Mouse (Mus musculus) forebrain, embryonic 10.5 days (tissue): ENCODE measurements around the gene Gzmb. TPM values are rescaled to one million over a fixed set of nuclear protein-coding genes. Genes with fewer than 3 reads are reported as not detected.
"Not testable (repeated sequence)": the region's sequence is repeated elsewhere in the genome, so short reads cannot be mapped to it uniquely, and the experiment has no call there.

Experiments used
- DNase-seq: peaks from one replicate; pipeline ENCODE4 v3.0.0-alpha.2; 2017; ENCODE audit warnings: low spot score; ENCODE audit errors: extremely low spot score
- H3K27ac ChIP-seq: fragments of 300-500 bp; sonication (generic); 2 replicates; pipeline ENCODE4 v1.5.1; 2016; ENCODE audit warnings: mild to moderate bottlenecking
- H3K27me3 ChIP-seq: fragments of 300-500 bp; sonication (generic); 2 replicates; pipeline ENCODE4 v1.6.1; 2016; ENCODE audit warnings: mild to moderate bottlenecking; ENCODE audit not compliant: poor library complexity, severe bottlenecking
- H3K36me3 ChIP-seq: fragments of 300-500 bp; sonication (generic); replicated peaks from 2 replicates; pipeline ENCODE4 v1.6.1; 2016; ENCODE audit warnings: mild to moderate bottlenecking, moderate library complexity
- H3K4me1 ChIP-seq: fragments of 300-500 bp; sonication (generic); 2 replicates; pipeline ENCODE4 v1.6.1; 2016
- H3K4me3 ChIP-seq: fragments of 300-500 bp; sonication (generic); 2 replicates; pipeline ENCODE4 v1.5.1; 2016; ENCODE audit warnings: mild to moderate bottlenecking, moderate library complexity
- H3K9me3 ChIP-seq: fragments of 300-500 bp; sonication (generic); 2 replicates; pipeline ENCODE4 v1.6.1; 2016; ENCODE audit warnings: mild to moderate bottlenecking, moderate library complexity
- WGBS: fragments of 180-500 bp; shearing (Covaris S2); methylation state at CpG from one replicate; pipeline ENCODE4 v1.1.7; 2016; 5-methylcytosine and 5-hydroxymethylcytosine counted together
- polyA plus RNA-seq: library from polyadenylated mRNA; unstranded; fragments of >200 nt; fragmentation: Nextera tagmentation; extraction: Ambion mirVana; gene quantifications from 2 replicates; pipeline ENCODE4 v1.2.1, GENCODE M21; 2016

Gene Gzmb
- not detected in 2 replicates for polyA plus RNA-seq

DNA sequence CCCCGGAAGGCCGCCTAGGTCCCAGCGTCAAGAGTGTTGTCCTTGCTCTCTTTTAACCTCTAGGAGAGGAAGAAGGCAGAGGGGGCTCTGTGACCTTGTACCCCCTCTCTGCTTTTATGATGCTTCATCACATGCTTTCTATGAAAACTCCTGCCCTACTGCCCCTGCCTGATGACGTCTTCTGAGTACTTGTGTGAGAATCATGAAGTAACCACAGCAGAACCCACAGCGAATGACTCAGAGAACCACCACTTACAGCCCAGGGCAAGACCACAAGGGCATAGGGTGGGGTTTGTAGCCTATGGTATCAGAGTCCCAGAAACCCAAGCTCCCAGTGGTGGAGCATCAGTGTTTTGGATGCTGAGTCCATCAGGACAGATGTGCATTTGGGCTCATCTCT is at the start of gene Gzmb:
Gene Gzmb (minus strand): TSS at position 108 of the 400 bp plus-strand sequence.
- Histone ChIP-seq H3K4me3 (no peak within 1 kb of the TSS), H3K27me3 (no peaks in the 10 kb centered on the region), H3K27ac (no peak within 1 kb of the TSS), H3K4me1 (no peaks in the 10 kb centered on the region), H3K9me3 (no peaks in the 10 kb centered on the region), H3K36me3 (no peaks in the 10 kb centered on the region)
- WGBS = 94% methylated on average over 5 of the region's 5 CpGs
- no peak for DNase-seq

DNA sequence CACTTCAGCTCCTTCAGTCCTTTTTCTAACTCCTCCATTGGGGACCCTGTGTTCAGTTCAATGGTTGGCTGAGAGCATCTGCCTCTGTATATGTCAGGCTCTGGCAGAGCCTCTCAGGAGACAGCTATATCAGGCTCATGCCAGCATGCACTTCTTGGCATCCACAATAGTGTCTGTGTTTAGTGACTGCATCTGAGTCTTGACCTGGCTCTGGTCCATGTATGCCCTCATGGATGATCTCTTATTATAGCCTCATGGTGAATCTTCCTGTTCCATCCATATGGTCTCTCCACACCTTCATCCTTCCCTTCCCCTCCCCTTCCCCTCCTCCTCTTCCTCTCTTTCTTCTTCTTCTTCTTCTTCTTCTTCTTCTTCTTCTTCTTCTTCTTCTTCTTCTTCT is 49.7 kb upstream of the Gzmb start:
- H3K36me3 ChIP-seq, H3K4me1 ChIP-seq, H3K27ac ChIP-seq, H3K9me3 ChIP-seq, DNase-seq, H3K27me3 ChIP-seq, H3K4me3 ChIP-seq: not testable (repeated sequence)

DNA sequence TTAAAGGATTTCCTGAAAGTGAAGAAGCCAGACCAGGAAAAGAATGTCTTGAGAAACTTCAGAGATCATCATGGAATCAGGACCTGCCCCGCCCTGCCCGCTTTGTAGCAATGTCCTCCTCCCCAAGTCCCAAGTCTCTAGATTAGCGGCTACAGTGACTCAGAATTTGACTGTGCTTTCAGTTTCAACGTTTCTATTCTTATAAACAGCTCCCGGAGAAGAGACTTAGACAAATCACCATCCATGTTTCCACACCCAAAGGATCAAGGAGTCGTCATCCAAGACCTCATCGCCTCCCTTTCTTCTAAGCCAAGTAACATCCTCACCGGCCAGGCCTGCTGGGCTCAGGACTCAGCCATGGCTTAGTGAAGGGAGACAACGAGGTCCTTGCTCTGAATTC is 48.2 kb upstream of the Gzmb start:
- Histone ChIP-seq H3K36me3 (no peaks in the 10 kb centered on the region), H3K4me3 (no peak overlapping the region), H3K27me3 (no peaks in the 10 kb centered on the region), H3K4me1 (0 out of 2 replicates have a peak, but pooled peaks cover 5% of the 10 kb centered on the region), H3K27ac (no peak overlapping the region), H3K9me3 (no peaks in the 10 kb centered on the region)
- 86% methylated on average over 9 of the region's 9 CpGs for WGBS
- no peak for DNase-seq

DNA sequence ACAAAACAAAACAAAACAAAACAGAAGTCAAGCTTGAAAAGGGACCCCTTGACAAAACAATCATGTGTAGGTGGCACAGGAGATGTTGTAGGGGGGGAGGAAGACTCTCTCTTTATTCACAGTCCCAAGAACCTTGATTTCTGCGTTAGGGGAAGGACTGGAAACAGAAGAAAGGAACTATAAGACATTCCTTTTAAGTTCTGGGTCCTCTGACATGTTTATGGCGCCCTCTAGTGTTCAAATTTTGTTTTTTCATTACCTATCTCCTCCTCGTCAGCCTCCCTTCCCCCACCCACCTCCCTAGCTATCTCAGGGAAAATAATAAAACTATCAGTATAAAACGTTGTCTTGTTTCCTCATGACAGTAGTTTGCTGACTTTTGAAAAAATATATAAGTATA is 42.1 kb upstream of the Gzmb start:
- Histone ChIP-seq H3K4me1 (no peaks in the 10 kb centered on the region), H3K9me3 (no peaks in the 10 kb centered on the region), H3K27me3 (no peaks in the 10 kb centered on the region), H3K4me3 (no peak overlapping the region), H3K36me3 (no peaks in the 10 kb centered on the region), H3K27ac (no peak overlapping the region)
- no peak for DNase-seq
- 2% methylated on average over 4 of the region's 4 CpGs for WGBS

DNA sequence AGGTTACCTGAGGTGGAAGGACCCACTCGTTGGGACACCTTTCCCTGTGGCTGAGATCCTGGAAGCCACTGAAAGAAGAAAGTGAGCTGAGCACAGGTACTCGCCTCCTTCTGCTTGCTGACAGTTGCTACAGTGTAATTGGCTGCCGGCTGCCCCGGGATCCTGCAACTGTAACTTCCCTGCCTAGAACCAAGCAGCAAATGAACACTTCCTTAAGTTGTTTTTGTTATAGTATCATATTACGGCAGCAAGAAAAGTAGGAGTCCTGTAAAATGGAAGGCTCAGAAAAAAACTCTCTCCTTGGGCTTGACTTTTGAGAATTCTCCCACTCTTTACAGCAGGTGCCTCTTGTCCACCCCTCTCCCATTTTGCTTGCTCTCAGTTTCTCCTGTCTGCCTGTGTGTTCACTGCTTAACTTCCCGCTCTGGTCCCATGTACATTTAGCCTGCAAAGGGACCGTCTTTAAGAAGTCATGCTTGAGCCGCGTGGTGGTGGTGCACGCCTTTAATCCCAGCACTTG is 41.5 kb upstream of the Gzmb start:
- Histone ChIP-seq H3K9me3 (no peaks in the 10 kb centered on the region), H3K36me3 (no peaks in the 10 kb centered on the region), H3K27ac (no peak overlapping the region), H3K27me3 (no peaks in the 10 kb centered on the region), H3K4me3 (no peak overlapping the region), H3K4me1 (no peaks in the 10 kb centered on the region)
- no peak for DNase-seq
- 78% methylated on average over 10 of the region's 10 CpGs for WGBS

DNA sequence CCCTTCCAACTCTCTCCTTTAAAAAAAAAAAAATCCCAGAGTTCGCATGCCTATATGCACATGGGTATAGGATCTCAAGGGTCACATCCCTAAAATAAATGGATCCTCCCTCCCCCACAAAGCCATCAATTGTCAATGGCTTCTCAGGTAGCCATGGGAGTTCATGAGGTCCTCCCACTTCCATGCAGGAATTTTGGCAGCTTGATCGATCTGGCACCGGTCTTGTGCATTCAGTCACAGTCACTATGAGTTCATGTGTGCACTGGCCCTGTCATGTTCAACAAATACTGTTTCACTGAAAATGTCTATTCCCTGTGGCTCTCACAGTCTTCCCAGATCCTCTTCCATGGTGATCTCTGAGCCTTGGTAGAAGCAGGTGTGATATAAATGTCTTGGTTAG is 40.0 kb upstream of the Gzmb start:
- no peaks in the 10 kb centered on the region for H3K27me3 ChIP-seq
- 95% methylated on average over 3 of the region's 3 CpGs for WGBS
- DNase-seq = no peak
- H3K36me3 ChIP-seq = no peaks in the 10 kb centered on the region
- no peaks in the 10 kb centered on the region for H3K9me3 ChIP-seq
- H3K4me1 ChIP-seq = no peaks in the 10 kb centered on the region
- no peak overlapping the region for H3K4me3 ChIP-seq
- no peak overlapping the region for H3K27ac ChIP-seq

DNA sequence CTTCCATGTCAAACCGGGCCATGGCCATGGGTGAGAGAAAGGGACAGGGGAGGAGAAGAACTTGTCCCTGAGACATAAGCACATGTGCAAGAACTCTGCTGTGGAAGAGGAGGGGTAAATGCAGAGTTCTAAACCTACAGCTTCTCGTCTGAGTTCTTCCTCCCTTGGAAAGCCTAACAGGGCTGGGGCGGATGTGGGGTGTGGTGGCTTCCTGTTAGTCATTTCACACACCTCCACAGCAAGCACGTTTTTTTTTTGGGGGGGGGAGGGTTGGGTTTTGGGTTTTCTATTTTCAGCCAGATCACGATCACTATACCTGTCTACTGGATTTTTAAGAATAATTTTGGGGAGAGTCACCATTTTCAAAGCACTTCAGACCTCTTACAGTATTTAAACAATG is 34.7 kb upstream of the Gzmb start:
- DNase-seq = no peak
- Histone ChIP-seq H3K27me3 (no peaks in the 10 kb centered on the region), H3K36me3 (no peaks in the 10 kb centered on the region), H3K27ac (no peak overlapping the region), H3K9me3 (no peaks in the 10 kb centered on the region), H3K4me1 (no peaks in the 10 kb centered on the region), H3K4me3 (no peak overlapping the region)
- WGBS = 82% methylated on average over 5 of the region's 5 CpGs

DNA sequence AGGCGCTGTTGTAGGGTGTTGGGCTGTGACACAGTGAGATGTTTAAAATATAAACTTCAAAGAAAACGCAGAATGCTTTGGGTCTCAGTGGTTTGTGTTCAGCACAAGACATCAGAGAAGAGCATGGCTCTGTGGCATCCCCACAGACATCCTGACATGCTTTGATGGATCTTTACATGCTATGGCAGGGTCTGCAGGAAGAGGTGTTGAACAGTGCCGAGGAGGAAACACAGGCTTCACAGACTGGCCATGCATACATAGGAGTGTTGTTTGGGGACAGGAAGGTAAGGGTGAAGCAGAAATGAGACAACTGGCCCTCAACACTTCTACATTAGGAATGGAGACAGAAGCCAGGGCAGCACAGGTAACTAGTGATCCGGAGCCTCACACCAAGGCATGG is 34.0 kb upstream of the Gzmb start:
- H3K4me1 ChIP-seq = no peaks in the 10 kb centered on the region
- H3K27ac ChIP-seq = no peak overlapping the region
- H3K9me3 ChIP-seq = no peaks in the 10 kb centered on the region
- 91% methylated on average over 4 of the region's 4 CpGs for WGBS
- no peaks in the 10 kb centered on the region for H3K27me3 ChIP-seq
- no peaks in the 10 kb centered on the region for H3K36me3 ChIP-seq
- H3K4me3 ChIP-seq = no peak overlapping the region
- DNase-seq = no peak

DNA sequence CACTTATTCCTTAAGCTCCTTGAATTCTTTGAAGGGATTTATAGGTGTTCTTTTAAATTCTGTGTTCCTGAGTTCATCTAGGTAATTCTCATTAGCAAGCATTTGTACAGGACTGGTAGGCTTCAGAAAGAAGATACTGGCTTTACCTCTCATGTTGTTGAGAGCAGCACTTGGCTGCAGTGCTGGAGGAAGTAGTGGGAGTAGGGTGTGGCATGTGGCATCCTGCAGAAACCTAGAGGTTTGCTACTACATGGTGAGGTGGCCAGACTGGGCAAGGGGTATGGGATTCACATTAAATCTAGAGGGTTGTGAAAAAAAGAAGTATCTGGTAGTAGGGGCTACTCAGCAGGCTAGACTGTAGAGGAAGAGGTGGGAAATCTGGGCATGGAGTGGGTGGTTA is 31.1 kb upstream of the Gzmb start:
- no peaks in the 10 kb centered on the region for H3K9me3 ChIP-seq
- no peaks in the 10 kb centered on the region for H3K4me1 ChIP-seq
- H3K36me3 ChIP-seq = no peaks in the 10 kb centered on the region
- H3K27me3 ChIP-seq = no peaks in the 10 kb centered on the region
- no peak for DNase-seq
- H3K27ac ChIP-seq = no peak overlapping the region
- H3K4me3 ChIP-seq = no peak overlapping the region

DNA sequence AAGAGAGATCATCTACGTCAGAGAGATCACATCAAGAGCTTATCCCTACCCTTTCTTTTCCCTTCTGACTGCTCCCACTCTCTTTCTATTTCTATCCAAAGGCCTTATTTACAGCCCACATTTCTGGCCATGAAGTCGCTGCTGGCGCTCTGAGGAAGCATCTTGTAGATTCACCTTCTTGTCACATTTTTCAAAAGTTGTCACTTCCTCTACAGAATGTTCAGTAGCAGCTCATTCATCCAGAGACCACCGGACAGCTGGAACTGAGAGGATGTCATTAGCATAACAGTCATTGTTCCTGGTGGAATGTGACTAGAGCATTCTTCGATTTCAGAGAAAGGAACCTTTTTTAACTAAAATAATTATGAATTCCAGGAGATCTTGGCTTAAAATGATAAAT is 26.6 kb upstream of the Gzmb start:
- 73% methylated on average over 5 of the region's 5 CpGs for WGBS
- DNase-seq = no peak
- Histone ChIP-seq H3K36me3 (no peaks in the 10 kb centered on the region), H3K9me3 (no peaks in the 10 kb centered on the region), H3K4me3 (no peak overlapping the region), H3K27me3 (no peaks in the 10 kb centered on the region), H3K4me1 (no peaks in the 10 kb centered on the region), H3K27ac (no peak overlapping the region)

DNA sequence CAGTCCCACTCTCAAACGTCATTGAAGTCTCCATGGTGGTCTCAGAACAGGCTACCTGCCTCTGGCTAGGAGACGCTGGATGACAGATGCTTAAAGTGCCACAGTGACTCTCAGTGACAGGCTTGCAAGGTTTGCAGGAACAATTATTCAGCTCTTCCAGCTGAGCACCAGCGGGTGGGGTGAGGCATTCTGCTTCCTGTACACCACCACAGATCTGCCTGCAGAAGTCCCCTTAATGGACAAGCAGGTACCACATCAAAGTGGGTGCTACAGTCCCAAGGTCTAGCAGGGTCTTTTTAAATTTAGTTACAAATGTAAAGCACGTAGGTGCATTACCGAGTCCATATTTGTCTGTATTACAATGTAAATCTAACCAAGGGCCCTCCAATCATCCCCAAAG is 25.7 kb upstream of the Gzmb start:
- WGBS = 78% methylated on average over 5 of the region's 5 CpGs
- no peaks in the 10 kb centered on the region for H3K9me3 ChIP-seq
- no peak for DNase-seq
- H3K27ac ChIP-seq = no peak overlapping the region
- no peaks in the 10 kb centered on the region for H3K36me3 ChIP-seq
- no peaks in the 10 kb centered on the region for H3K4me1 ChIP-seq
- H3K27me3 ChIP-seq = no peaks in the 10 kb centered on the region
- no peak overlapping the region for H3K4me3 ChIP-seq

DNA sequence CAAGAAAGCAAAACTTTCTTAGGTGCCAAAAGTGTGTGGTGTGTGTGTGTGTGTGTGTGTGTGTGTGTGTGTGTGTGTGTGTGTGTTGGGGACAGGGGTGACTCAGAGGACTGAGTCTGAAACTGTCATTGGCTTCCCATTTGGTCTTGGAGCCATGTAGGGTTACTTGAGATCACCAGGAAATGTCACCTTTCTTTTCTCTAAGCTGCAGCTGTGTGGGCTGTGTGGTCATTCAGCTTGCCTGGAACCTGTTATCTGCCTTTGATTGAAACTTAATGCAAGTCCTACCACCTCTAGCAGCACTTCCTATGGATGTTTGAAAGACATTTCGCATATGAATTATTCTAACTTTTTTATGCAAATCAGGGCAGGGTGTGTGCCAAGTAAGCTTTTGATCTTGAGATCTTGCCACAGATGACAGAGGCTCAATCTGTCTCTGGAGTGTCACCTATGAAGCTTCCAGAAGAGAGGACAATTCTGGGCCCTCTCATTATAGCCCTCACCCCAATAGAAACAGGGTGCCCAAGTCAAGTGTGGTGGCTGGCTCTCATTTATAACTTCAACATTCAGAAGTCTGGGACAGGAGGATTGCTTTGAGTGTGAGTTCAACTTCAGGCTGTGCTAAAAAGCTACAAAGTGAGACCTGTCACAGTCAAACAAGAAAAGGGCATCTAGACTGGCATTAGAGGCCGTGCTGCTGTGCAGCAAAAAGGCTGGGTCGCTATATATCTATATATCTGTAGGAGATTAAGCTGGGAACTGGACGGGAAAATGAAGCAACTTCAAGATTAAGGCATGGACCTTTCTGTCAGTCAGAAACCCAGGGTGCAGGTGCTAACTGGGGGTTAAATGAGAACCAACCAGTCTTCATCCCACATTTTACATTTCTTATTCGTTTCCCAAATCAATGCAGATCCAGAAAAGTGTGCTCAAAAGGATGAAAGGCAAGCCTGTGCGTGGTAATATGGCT is 22.6 kb upstream of the Gzmb start:
- Histone ChIP-seq H3K27me3 (no peaks in the 10 kb centered on the region), H3K9me3 (no peaks in the 10 kb centered on the region), H3K36me3 (no peaks in the 10 kb centered on the region), H3K27ac (no peak overlapping the region), H3K4me1 (no peaks in the 10 kb centered on the region), H3K4me3 (no peak overlapping the region)
- DNase-seq = no peak
- 84% methylated on average over 6 of the region's 6 CpGs for WGBS

DNA sequence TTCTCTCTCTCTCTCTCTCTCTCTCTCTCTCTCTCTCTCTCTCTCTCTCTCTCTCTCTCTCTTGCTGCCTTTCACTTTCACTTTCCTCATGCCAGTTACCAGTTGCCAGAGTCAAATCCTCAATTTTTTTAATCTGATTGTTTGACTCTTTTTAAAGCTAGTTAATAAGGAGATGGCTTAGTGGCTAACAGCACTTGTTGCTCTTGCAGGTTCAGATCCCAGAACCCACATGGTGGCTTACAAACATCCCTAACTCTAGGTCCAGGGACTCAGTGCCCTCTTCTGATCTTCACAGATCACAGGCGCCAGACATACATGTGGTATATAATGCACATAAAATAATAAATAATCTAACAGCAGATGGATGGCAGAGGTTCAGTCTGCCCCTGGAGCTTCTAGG is 21.8 kb upstream of the Gzmb start:
- Histone ChIP-seq H3K36me3 (no peaks in the 10 kb centered on the region), H3K27me3 (no peaks in the 10 kb centered on the region), H3K27ac (no peak overlapping the region), H3K4me1 (no peaks in the 10 kb centered on the region), H3K4me3 (no peak overlapping the region), H3K9me3 (no peaks in the 10 kb centered on the region)
- DNase-seq = no peak
- WGBS = 93% methylated on average over 1 of the region's 1 CpGs
